Mouse (Mus musculus) R1 (cell line): ENCODE results near the gene Spns3.
A peak's percentile ranks its signal among the peaks of the same experiment; 100 is the strongest.
"Not testable (repeated sequence)": the region's sequence is repeated elsewhere in the genome, so short reads cannot be mapped to it uniquely, and the experiment has no call there.

Source experiments
- DNase-seq: peaks from one replicate; pipeline ENCODE4 v3.0.0-alpha.2; 2018; ENCODE audit warnings: low read depth, low spot score

The Spns3 gene

DNA sequence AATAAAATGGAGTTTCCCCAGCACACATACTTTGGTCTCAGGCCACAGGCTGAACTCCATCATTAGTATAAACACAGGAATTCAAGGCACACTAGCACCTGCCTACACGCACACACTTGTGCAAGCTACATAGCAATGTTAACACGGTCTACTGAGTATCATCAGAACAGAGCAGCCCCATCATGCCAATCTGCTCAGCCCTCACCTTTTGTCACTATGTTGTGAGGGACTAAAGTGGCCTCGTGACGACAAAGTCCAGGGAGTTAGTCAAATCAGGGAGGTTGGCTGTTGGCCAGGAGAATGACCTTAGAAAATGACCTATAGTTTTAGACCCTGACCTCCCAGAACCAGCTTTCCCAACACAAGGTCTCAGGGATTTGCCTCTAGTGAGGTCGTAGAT, 7.8 kb upstream of the Spns3 start:
- no peak for DNase-seq

DNA sequence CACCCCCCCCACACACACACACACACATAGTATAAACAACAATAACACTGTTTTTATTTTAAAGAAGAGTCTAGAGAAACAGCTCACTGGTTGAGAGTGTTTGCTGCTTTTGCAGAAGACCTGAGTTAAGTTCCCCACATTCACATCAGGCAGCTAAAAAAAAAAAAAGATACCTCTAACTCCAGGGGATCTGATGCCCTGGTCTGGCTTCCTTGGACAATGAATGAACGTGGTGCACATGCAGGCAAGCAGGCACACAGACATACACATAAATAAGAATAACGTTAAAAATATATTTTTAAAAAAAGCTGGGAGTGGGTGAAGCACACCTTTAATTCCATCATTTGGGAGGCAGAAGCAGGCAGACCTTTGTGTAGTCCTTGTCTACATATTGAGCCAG, 6.6 kb upstream of the Spns3 start:
- DNase-seq = no peak

DNA sequence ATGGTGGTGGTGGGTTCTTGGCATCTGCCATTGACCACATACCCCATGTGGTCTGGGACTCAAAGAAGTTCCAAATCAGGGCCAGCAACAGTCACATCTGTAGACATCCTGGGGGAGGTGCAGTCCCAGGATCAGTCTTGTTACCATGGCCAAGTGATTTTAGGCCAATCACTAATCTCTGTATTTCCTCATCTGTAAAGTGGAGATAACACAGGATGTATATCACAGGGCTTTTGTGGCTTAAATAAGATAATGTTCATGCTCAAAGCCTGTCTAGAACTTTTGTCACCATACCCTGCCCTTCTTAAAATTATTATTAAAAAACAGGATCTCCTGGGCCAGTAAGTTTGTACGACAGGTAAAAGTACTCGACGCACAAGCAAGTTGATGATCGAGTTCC, 6.2 kb upstream of the Spns3 start:
- no peak for DNase-seq

DNA sequence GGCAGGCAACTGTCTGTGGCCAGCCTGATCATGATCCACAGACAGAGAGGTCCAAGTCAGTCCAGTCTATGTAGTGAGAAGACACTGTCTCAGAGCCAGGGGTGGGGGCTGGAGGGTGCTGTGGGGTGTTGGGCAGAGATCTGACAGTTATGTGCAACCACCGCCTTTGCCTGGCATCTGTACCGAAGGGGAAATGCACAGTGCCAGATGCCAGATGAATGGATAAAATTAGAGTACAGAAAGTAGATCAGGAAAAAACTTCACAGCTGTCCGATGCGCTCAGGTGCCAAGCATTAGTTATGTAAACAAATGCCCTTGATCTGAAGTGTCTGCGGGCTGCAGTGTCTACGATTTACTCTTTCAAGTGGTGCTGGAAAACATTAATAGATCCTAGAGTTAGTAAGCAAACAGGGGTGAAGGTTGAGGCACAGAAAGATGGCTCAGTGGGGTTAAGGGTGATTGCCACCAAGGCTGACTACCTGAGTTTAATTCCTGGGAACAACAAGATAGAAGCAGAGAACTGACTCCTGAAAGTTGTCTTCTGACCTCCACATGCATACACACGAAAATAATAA, 1.3 kb upstream of the Spns3 start:
- DNase-seq = no peak

DNA sequence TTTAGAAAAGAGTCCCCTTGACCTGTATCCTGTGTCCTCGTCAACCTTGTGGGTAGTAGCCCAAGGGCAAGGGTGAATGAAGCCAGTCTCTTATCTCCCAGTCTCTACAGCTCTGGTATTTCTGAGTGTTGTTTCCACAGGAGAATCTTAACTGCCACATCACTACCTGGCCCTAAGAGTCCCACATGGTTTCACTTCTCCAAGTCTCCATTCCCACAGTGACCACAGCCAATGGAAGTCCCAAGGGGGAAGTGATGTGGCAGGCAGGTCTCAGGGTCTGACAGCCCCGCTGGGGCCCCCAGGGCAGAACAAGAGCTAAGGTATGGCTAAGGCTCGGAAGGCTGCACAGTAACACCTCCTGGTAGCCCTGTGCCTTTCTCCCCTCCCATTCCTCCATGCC, 3.1 kb downstream of the Spns3 start:
- DNase-seq = no peak

DNA sequence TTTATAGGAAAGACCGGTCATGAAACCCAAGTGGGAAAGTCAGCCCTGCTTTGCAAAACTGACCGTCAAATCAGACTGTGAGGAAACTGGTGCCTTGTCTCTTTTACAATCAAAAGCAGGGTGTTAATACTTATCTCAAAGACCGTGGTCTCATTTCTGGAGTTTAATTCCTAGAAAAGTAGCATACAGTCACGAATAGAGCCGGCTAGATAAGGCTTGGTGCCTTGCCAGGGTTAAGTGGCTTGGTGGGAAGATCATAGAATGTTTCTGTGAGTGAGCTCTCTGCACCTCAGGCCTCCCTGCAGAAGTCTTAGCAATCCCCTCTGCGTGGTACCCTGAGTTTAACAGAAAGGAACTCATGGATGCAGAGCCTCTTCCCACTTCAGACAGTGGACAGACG, 5.6 kb downstream of the Spns3 start:
- DNase-seq = no peak

DNA sequence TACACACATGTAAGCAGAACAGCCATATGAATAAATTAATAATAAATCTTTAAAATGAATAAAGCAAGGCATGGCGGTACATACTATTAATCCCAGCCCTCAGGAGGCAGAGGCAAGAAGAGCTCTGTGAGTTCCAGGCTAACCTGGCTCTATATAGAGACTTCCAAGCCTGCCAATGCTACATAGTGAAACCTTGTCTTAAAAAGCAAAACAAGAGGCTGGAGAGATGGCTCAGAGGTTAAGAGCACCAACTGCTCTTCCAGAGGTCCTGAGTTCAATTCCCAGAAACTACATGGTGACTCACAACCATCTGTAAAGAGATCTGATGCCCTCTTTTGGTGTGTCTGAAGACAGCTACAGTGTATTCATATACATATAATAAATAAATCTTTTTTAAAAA, 6.6 kb downstream of the Spns3 start:
- not testable (repeated sequence) for DNase-seq

DNA sequence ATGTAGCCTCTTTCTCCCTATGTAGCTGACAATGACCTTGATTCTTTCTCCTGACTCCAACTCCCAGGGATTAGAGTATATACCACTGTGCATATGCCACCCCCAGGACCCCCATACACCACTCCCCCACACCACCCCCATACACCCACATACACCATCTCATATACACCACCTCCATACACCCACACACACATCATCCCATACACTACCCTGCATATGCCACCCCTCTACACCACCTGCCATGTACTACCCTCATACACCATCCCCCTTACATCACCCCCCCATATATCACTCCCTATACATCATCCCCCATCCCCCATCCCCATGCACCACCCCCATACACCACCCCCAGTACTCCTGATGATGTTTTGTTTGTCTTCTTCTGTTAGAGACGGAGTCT, 7.7 kb downstream of the Spns3 start:
- no peak for DNase-seq

DNA sequence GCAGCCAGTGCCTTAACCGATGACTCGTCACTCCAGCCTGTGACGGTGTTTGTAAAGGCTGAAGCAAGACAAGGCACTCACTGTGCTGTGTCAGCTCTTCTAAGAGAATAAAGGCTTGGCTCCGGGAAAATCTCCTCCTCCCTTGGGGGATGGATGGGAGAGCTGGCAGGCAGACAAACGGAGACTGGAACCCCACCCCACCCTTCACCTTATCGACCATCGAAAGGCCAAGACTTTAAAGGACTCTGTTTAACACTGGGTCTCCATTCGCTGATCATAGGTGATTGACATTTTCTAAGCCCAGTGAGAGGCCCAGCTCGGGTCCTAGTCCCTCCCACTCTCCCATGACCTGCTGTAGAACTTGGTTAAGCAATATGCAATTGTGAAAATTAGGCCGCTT, 8.4 kb downstream of the Spns3 start:
- DNase-seq = peak; percentile 85

DNA sequence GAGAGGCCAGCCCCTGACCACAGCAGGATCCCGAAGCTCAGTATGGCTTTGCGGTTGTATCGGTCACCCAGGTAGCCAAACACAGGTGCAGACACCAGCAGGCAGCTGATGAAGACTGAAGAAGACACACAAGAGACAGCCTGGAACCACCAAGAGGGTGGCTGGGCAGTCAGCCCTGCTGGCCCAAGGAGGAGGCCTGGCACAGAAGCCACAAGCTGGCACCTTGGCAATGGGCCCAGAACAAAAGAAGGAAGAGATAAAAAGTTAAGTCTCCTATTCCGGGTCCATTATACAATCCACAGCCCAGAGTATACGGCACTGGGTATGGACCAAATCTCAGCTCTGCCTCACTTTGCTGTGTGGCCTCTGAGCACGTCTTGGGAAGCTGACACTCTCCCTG, 9.9 kb downstream of the Spns3 start:
- DNase-seq = no peak

DNA sequence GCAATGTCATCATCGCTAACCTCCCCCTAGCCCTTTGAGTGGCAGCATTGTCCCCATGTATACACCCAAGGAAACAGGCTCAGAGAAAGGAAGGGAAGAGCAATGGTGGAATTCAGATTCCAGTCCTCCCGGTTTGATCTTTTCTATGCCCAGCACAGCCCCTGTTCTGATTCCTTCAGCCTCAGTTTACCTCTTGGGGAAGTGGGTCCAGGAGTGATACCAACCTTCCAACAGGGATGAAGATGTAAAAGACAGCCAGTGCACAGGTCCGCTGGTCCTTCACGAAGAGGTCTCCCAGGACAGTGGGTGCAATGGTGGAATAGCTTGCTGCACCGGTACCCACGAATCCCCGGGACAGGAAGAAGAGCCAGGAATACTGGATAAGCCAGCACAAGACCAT, 11.5 kb downstream of the Spns3 start:
- DNase-seq = no peak

DNA sequence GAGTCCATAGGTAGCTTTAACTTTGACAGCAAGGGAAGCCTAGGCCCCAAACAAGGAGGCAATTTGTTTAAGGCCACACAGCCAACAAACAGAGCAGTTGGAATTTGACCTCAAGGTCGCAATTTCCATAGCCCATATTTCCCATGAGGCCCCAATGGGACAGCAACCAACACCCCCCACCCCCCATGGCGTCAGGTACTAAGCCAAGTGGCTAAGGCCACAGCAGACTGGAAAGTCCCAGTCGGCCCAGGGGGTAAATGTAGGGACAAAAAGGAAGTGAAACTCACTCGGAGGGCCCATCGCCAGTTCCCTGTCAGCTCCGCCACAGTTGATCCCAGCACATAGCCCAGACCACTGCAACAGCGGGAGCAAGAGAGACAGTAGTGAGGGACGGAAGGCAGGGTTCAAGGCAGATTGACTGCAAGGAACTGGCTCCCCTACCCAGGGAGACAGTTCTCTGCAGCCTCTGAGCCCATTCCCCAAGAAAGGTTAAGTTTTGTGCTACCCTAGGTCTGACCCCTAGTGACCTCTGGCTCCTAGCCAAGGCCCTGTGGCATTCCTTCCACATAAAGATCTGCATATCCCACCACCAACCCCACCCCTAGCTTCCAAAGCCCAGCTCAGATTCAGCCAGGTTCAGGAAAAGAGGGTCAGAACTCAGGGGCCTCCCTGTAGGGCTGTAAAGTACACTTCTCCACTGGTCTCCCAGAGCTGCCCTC, 12.1 kb downstream of the Spns3 start:
- peak; percentile 88 for DNase-seq

DNA sequence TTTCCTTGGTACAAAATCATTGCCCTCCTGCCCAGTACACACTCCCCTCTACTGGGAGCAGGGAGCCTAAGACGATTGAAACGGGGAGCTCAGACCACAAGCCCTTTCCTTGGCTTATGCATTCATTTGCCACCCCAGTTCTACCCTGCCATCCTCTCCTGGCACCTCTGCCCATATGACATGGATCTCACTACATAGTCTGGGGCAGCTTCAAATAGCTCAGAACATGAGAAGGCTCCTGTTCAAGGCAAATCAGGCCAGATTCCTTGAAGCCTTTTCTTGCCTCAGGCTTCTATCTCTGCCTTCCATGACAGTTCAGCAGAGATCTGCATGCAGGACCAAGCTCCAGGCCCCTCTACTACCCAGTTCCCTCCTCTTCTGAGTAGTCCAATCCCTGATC, 12.8 kb downstream of the Spns3 start:
- no peak for DNase-seq

DNA sequence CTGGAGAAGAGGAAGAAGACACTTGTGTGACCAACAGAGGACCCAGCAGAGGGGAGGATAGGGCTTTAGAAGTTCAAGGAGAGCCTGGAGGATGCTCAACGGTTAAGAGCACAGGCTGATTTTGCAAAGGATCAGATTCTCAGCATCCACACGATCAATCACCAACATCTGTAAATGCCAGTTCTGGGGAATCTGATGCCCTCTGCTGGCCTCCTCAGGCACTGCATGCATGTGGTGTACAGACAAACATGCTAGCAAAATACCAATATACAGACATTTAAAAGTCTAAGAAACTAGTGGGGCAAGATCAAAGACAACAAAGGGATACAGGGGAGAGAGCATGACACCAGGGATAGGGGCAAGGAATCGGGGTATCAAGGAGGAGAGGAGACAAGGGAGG, 14.8 kb downstream of the Spns3 start:
- DNase-seq = peak; percentile 74

DNA sequence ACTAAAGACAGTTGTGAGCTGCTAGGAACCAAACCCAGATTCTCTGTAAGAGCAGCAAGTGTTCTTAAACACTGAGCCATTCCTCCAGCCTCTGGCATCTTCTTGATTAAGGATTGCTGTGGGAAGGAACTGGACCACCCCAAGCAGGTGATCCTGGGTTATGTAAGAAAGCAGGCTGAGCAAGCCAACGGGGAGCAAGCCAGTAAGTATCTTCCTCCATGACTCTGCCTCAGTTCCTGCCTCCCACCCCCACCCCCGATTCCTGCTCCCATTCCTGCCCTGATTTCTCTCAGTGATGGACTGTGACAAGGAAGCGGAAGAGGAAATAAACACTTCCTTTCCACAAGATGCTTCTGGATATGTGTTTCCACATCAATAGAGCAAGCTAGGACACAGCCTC, 17.4 kb downstream of the Spns3 start:
- DNase-seq = no peak

DNA sequence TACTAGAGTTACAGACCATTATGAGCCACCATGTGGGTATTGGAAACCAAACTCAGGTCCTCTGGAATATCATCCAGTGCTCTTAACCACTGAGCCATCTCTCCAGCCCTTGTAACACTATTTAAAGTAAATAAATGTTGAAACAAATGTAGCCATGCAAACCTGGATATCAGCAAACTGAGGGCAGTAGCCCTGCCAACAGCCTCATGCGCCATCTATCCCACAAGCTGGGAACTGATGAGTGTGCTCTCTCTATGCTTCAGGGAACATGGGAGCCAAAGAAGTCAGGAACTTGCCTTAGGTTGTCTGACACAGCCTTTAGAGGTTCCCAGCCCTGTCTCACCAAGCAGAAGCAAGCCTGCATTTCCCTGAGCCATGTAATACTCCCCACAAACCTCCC, 18.7 kb downstream of the Spns3 start:
- no peak for DNase-seq

DNA sequence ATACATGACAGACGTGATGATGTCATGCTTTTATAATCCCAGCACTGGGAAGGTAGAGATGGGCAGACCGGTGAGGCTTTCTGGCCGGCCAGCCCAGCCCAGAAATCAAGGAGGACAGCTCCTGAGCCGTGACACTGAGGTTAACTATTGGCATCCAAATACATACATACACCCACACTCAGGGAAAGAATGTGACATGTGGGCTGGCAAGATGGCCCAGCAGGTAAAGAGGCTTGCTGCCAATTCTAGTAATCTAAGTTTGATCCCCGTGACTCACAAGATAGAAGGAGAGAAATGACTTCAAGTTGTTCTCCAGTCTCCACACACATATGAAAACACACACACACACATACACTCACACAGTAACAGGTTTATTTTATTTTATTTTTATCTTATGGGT, 19.2 kb downstream of the Spns3 start:
- DNase-seq = no peak

DNA sequence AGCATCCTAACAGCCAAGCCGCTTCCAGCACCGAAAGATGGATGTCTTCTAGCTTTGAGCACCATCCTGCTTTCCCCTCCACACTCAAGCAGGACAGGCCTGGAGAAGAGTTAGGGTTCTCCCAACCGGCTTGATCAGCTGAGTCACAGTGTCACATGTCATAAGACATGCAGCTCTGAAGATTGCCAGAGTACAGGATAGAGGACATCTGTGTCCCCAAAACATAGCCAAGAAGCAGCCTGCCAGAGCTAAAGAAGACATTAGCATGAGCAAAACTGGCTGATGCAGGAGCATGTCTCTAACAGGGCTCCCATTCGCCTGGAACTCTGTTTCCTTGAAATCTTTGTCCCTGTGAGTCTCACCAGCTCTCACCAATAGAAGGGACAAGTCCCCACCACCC, 24.1 kb downstream of the Spns3 start:
- DNase-seq = no peak

DNA sequence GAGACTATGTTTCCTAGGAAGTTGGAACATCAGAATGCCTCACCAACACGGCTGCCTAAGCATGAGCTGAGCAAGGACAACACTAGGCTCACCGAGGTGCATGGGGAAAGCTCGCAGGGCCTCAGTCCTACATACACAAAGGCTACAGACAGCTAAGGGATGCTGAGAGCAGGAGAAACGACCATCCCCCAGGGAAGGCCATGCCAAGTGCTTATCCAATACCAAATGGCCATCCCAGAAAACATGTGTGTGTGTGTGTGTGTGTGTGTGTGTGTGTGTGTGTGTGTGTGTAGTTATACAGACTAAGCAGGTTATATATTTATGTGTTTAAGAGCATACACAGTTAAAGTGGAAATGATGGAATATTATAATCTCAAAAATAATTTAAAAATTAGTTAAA, 26.6 kb downstream of the Spns3 start:
- no peak for DNase-seq

DNA sequence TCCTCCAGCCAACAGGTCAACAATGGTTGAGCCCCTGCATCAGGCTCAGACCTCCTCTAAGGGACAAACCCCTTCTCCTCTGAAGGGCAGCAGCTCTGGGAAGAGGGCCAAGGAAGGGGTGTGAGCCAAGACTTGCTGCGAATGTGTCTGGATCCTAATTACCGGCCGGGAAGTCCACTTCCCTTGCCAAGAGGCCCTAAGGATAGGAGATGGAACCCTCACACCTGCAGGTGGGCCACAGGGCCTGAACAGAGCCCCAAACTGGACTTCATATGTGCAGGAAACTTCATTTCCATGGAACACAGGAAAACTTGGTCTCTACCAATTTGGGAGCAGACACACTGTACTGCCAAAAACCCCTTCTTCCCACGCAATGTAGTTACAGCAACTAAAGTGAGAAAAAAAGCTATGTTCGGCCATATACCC, 27.7 kb downstream of the Spns3 start:
- DNase-seq = no peak

DNA sequence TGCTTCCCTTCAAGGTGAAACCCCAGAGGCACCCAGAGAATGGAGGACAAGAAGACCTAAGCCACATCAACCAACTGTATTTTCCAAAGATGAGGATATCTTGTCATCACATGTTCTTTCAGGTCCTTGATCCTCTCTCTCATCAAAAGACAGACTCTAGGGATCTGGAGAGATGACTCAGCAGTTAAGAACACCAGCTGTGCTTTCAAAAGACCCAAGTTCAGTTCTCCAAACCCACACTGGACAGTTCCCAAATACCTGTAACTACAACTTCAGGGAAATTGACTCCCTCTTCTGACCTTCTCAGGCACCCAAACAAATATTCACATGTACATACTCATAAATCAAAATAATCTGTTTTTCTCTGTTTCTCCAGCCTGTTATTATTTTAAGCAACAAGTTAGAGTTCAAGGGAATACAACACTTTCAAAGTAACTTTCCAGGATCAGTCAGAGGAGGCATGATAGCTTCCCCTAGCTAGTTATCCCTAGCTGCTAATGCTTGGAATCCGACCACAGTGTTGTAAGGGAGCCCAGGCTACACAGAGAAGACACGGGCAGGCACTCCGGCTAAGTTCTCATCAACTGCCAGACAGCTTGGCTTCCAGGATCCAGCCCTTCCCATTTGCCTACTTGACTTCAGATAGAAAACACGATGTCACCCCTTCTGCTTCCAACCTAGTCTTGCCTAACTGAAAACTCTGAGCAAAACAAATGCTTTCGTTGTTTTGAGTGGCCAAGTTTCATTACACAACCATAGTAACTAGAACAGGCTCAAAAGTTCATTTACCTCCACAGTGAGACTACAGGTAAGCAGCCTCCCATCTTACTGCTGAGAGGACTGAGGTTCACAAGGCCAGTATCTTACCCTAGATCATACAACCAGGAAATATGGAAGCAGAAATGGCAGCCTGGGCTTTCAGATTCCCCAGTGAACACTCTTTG, 28.4 kb downstream of the Spns3 start:
- no peak for DNase-seq

DNA sequence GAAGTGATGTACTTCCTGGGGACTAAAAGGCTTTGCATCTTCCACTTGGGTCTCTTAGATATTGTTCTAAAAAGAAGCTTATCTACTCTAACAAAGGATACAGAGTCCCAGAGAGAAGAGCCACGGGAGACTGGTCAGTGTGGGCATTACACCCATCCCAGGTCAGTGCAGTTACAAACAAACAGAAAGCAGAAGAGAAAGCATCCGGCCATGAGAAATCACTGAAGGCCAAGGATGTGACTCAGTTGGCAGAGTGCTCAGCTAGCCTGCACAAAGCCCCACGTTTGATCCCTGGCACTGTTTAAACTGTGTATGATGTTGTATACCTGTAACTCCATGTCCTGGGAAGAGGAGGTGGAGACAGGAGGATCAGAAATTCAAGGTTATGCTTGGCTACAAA, 30.4 kb downstream of the Spns3 start:
- DNase-seq = no peak

DNA sequence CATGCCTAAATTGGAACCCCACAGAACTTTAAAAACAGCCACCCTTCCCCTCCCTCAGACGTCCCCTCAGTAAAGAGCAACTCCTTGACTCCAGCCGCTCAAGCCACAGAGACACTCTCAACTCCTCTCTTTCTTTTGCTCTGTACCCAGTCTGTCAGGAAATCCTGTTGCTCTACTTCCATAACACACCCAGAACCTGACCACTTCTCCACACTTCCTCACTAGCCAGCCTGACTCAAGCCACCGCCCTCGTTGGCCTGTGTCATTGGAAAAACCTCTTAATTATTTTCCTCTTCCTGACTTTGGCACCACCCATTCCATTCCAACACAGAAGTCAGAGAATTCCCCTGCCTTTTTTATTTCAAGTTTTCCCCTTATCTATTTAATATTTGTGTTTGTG, 31.1 kb downstream of the Spns3 start:
- DNase-seq = no peak
